Mouse (Mus musculus): Measurements from ENCODE around the gene Egfr.

Gene Egfr

GRCm38 (mm10) chr11:16823830-16824545 lies 72.0 kb downstream of the Egfr start:
- no peak for DNase-seq (ENCODE audit: low spot score in 2 of 2)

- DNase-seq (ENCODE audit: low spot score in 2 of 2), result no peak
Observed at GRCm38 (mm10) chr11:16829468-16829867, 77.5 kb downstream of the Egfr start.

DNA sequence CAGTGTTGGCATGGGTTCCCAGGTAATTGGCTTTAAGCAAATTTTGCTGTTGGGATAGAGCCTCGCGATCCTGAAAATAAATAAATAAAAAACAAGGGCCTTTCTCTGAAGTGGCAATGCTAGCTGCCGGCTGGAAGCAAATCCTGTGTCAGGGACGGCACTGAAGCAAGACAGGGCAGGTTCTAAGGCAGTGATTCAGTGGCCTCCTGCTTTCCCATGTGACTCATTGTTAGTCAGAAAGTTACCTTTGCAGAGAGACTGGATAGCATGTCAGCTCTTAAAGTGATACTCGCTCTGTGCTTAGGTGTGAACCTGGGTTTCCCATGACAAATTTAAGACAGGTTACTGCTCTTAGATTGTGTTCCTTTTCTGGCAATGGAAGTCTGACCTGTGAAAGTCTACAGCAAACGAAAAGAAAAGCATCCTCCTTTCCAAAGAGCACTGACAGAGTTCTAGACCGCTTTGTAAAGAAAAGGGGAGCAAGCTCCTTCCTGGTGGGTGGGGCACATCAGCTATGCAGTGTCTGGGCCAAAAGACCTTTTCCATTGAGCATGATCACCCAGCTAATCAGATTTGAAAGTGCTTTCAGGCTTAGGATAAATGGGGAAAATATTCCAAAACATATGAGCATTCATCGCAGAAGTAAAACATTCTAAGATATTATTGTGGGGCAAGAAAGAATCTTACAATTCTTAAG lies 78.7 kb downstream of the Egfr start:
- no peak for DNase-seq (ENCODE audit: low spot score in 2 of 2)

DNA sequence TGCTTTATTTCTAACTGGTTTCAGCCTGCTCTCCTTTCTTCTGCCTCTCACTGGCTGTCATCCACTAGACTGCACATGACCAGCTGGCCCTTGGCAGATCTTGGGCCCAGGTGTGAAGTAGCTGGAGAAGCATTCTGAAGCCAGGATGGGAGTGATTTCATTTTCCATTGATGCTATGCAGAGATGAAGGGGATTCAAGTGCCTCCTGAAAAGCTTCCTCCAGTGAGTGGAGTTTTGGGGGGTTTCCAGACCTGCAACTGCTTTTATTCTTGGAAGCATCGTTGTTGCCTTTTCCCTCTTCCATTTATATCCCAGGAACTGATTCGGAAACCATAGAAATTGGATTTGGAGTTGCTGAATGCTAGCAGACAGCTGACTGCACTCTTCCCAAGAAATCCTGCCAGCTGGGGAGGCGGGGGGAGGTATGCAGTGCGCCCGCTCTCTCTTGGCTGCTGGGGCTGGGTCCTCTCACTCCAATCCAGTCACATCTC lies 80.0 kb downstream of the Egfr start:
- DNase-seq (ENCODE audit: low spot score in 2 of 2), result no peak

GRCm38 (mm10) chr11:16838772-16839171 lies 86.8 kb downstream of the Egfr start:
- DNase-seq (ENCODE audit: low spot score in 2 of 2), result no peak

- DNase-seq (ENCODE audit: low spot score in 2 of 2), result no peak
Observed at GRCm38 (mm10) chr11:16842924-16843323, 90.9 kb downstream of the Egfr start.

DNA sequence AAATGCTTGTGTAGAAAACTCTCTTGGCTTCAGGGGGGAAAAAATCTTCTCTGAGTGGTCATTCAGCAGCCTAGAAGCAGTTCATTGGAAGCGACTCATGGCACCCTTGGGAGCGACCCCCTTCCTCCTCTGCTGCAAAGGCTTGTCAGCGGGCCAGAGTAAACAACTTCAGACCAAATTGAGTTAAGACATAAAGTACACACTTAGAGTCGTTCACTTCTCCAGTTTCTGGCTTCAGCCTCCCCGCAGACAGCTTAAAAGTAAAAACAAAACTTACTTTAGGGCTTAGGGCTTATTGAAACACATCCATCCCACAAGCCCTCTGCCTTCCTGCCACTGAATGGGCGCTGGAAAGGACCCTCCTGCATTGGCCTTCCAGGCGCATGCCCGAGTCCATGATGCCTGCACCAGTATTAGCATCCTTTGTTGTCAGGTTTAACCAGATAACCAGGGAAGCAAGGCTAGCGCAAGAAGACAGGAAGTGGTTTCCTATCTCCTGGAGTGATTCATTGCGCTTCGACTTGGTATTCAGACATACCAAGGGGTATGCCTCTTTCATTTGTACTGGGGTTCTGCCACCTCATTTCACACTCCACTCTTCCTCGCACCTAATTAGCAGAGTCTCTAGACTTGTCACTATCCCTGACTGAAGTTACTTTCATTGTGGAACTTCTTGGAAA lies 92.0 kb downstream of the Egfr start:
- no peak for DNase-seq (ENCODE audit: low spot score in 2 of 2)

DNA sequence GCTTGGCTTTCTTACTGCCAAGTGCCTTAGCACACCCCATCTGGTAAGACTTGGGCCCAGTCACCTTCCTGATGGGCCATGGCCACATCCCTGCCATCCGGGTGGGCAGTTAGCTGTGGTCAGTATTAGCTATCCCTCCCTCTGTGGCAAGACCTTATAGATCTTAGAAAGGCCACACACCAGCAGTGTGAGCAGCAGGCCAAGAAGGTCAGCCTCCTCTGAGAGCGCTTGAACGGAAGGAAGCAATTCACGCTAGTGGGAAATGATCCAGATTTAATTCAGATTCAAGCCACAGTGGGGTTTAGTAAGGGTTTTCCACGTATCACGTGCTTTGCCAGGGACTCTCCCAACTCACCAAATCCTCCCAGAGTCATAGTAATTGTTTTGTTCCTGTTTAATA lies 96.9 kb downstream of the Egfr start:
- no peak for DNase-seq (ENCODE audit: low spot score in 2 of 2)

GRCm38 (mm10) chr11:16851361-16851760 lies 99.4 kb downstream of the Egfr start:
- DNase-seq (ENCODE audit: low spot score in 2 of 2), result no peak

DNA sequence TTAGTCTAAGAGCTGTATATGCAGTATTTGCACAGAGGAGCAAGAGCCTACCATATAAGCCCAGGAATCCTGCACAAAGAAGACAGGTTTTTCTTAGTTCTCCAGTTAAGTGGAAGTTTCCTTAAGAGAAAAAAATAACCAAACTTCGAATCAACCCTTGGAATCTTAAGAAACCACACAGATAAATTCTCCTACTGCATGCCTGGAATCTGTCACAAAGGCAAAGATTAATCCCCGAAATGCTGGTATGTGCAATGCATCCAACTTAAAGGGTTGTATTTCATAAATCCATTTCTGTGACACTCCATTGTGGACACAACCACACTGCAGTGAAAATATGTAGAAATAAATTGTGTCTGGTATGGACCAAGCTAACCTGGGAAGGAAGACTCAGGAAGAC lies 102.1 kb downstream of the Egfr start:
- no peak for DNase-seq (ENCODE audit: low spot score in 2 of 2)

DNA sequence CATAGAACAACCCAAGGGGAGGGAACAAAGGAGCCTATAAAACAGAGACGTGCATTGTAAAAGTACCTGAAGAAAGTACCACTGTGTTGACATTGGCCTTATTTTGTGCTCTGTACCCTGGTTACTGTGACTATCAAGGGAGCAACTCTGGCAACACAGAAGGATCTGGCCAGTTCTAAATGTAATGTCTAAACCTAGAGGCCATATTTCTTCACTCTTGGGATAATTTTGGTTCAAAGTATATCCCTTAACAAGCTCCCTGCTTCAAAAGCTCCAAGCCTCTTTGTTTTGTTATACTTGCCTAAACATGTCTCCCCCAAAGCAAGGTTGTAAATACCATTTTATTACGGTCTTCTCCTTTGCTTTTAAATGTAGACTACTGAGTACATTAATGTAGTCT lies 105.3 kb downstream of the Egfr start:
- no peak for DNase-seq (ENCODE audit: low spot score in 2 of 2)

GRCm38 (mm10) chr11:16861037-16861436 lies 109.0 kb downstream of the Egfr start:
- peak in 1 of 2 experiments; percentile 7 for DNase-seq (ENCODE audit: low spot score in 2 of 2)

DNA sequence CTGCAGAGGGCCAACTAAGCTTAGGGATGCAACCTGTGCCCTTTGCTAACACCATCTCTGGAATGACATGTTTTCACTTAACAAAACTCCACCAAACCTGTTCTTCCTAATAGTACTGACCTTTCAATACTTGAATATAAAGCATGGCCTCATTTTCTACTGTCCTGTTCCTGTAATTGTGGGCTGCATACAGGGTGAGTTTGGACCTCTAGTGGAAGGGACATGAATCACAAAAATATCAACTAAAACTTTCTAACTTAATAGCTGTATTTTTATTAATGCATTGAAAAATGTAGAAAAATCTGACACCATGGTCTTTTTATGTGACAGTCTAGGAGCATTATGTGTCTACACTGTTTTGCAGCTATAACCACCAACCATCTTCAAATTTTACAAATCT lies 111.5 kb downstream of the Egfr start:
- DNase-seq (ENCODE audit: low spot score in 2 of 2), result no peak

GRCm38 (mm10) chr11:16864980-16865561 lies 113.1 kb downstream of the Egfr start:
- DNase-seq (ENCODE audit: low spot score in 2 of 2), result no peak

DNA sequence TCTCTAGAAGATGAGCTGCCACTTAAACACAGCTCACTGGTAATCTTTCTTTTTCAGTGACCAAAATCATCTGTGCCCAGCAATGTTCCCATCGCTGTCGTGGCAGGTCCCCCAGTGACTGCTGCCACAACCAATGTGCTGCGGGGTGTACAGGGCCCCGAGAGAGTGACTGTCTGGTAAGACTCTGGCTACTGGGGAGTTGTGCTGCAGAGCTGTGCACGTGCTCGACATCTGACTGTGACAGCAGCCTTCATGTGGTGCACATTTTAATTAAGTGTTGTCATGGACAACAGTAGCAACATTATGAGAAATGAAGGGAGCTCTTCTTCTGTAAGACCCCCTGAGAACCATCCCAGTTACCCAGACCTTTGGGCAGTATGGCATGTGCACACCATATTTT lies 116.0 kb downstream of the Egfr start:
- no peak for DNase-seq (ENCODE audit: low spot score in 2 of 2)

GRCm38 (mm10) chr11:16869506-16869905 lies 117.5 kb downstream of the Egfr start:
- DNase-seq (ENCODE audit: low spot score in 2 of 2), result no peak

- peak in 1 of 2 experiments; percentile 10 for DNase-seq (ENCODE audit: low spot score in 2 of 2)
Observed at GRCm38 (mm10) chr11:16871120-16871519, 119.1 kb downstream of the Egfr start.

- DNase-seq (ENCODE audit: low spot score in 2 of 2), result no peak
Observed at GRCm38 (mm10) chr11:16877676-16878378, 125.8 kb downstream of the Egfr start.

GRCm38 (mm10) chr11:16881932-16882331 lies 129.9 kb downstream of the Egfr start:
- DNase-seq (ENCODE audit: low spot score in 2 of 2), result no peak

DNA sequence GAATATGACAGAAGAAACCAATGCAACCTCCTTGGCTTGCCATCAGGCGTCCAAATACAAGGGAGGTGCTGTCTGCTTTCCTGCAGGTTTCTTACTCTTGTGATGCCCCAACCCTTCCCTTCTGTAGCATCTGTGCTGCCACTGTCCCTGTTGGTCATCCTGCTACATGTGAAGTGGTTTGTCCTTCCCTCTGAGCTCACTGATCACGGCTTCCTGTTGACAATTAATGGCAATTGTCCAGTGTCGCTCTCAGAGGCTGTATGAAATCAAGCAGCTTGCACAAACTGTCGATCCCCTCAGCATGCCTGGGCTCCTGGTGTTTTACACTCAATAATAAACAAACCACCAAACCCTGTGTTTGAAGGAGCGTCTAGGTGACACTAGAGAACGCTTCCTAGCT lies 134.1 kb downstream of the Egfr start:
- DNase-seq (ENCODE audit: low spot score in 2 of 2), result no peak

- DNase-seq (ENCODE audit: low spot score in 2 of 2), result no peak
Observed at GRCm38 (mm10) chr11:16888086-16888485, 136.1 kb downstream of the Egfr start.

Measured in frontal cortex, postnatal 25 days (tissue).